Mouse (Mus musculus) gastrocnemius, adult 18-20 months (tissue): ENCODE measurements around the gene Vps29. TPM values are rescaled to one million over a fixed set of nuclear protein-coding genes. Genes with fewer than 3 reads are reported as not detected.

Source experiments
- DNase-seq: peaks from one replicate; pipeline ENCODE4 v3.0.0; 2021; ENCODE audit warnings: low spot score
- total RNA-seq, 2 experiments: library from RNA; stranded (reverse); gene quantifications; 2 replicates each; pipeline ENCODE4 v1.2.3; 2021

The Vps29 gene
- total RNA-seq, 2 experiments from 2014 or later, result 43.7 to 48.5 TPM

DNA sequence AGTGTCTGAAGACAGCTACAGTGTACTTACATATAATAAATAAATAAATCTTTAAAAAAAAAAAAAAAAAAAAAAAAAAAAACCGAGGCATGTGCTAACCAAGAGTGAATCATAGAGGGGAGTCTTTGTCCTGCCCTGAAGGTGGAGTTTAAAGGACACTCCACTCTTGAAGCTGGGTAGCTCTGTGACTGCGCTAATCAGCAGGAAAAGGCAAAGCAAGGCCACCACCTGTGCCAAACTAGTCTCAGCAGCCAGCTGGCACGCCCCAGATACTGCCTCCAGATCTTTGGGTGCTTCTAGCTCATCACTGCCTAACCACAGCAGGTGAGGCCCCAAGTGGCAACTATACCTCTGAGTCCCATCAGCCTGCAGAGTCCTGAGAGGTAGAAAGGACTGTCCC lies 19.5 kb upstream of the Vps29 start:
- no peak for DNase-seq

DNA sequence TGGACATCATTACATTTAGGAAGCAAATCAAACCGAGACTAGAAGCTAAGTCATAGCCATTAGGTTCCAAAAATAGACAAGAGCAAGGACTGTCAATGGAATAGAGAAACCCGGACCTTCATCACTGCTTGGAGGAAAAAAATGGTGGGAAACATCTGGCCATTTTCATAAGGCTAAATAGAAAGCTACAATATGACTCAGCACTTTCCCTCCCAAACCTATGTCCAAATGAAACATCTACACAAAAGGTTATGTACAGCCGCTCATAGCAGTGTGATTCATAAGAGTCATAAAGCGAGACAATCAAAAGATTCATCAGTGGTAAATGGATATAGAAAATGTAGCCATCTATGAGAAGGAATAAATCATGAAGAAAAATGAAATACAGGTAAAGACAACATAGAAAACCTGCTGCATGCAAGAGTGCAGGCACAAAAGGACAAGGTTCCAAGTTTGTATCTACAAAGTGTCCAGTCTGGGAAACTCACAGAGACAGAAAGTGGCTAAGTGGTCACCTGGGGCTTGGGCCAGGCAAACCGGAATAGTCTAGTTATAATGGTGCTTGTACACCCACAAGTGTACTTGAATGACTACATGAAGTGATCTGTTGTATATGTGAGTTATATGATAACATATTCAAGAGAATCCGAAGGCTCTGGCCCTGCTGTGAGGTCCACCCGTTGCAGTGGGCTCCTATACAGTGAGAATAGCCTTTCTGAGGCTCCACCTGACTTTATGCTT lies 17.4 kb upstream of the Vps29 start:
- no peak for DNase-seq

DNA sequence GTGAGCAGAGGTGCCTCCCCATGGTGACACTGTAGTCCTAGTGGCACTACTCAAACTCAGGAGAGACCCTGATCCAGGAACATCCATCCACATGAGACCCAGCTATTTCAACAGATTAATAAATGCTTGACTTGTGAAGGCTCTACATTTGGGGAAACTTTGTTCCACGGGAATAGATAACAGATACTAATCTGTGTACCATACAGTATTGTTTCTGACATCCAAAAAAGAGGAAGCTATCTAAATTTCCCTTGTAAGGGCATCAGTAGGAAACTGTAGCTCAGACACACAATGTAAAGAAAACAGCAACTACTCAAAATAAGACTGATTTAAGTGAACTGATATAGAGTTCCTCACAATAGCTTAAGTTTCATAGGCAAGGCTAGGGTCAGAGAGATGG lies 11.3 kb upstream of the Vps29 start:
- no peak for DNase-seq

DNA sequence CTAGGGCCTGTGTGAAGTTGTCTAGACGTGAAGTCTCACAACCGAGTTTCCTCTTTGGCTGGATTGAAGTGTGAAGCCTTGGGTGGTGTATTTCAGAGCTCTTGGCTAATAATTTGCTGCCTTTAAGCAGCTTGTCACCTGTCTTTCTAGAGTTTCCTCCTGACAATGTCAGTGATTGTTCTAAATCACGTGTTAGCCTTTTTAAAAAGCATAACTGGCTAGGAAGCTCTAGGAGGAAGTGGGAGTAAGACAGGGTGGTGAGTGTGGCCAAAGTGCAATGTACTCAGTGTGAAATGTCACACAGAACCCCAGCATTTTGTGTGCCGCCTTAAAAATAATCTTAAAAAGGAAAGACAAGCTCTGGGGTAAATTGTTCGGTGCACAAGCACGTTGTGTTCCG lies 10.4 kb upstream of the Vps29 start:
- DNase-seq, result no peak

DNA sequence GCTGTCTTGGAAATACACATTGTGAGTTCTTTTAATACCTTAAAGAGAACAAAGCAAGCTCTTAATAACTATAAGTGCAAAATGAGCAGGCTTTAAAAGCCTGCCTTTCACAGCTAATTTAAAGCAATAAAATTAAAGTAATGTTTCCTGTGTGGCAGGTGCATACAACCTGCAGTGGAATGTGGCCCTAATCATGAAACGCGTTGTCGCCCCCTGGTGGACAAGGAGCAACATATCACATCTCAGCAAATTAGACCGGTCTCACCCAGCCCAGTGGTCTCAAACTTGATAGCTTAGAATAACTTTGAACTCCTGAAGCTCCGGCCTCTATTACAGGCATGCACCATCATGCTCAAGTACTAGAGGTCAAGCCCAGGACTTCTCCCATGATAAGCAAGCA lies 9.9 kb upstream of the Vps29 start:
- DNase-seq, result peak; percentile 75

DNA sequence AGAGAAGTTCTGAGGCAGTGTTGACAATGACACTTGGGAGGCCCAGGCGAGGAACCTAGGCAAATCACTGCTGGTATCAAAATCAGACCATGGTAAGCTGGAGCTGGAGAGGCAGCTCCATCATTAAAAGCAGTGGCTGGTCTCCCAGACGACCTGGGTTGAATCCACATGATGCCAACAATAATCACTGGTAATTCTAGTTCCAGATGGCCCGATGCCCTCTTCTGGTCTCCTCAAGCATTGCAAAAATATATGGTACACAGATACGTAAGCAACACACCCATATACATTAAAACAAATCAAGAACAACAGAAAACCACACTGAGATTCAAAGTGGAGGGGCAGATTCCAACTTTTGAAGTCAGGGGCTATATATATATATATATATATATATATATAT lies 8.4 kb upstream of the Vps29 start:
- DNase-seq, result no peak

DNA sequence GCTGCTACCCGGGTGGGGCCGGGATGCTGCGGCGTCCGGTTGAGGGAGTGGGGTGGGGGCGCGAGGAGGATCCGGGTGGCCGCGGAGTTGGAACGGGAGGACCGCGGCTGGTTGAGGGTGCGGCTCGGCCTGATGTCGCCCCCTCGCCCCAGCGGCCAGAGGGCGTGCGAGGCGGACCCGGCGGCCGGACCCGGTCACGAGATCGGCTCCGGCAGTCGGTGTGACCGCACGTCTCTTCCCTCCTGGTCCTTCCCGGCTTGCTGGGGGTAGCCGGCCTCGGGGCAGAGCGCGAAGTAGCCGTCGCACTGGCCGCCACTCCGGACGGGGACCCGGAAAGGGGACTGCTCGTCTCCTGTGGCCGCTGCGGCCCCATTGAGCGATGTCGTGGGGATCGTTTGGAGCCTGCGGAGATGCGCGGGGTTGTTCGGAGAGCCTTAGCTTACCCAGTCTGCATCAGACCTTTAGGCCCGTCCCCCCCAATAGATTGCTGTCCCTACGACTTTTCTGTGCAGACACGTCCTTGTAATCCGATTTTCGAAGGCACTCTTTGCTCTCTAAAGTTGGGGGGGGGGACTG lies 411 bp downstream of the Vps29 start:
- no peak for DNase-seq

DNA sequence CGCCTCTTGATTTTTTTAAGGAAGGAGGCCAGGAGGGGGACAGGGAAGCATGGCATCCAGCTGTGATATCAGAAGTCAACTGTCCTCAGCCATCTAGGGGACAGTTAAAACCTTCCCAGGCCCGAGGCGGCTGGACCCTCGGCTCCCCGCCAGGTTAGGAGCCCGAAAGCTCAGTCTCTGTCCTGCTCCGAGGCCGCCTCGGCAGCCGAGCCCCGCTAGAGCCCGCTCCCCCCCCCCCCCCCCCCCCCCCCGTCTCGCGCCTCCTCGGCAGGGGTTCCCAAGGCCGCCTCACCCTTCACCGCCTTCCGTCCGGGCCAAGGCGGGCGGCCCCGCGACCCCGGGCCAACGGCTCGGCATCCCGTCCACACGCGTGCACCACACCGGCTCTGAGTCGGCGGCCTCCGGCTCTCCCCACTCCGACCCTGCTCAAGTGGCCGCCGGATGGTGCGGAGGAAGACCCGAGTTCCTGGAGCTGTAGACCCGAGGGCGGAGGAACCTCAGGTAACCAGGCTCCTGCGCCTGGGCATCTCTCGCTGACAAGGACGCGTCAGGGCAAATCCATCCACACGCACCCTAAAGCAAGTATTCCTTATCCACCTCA lies 17.5 kb downstream of the Vps29 start, which contains the start of gene Gpn3:
Gene Gpn3, plus strand, starts transcription at position 286 of the 601 bp plus-strand sequence.
- DNase-seq, result no peak

DNA sequence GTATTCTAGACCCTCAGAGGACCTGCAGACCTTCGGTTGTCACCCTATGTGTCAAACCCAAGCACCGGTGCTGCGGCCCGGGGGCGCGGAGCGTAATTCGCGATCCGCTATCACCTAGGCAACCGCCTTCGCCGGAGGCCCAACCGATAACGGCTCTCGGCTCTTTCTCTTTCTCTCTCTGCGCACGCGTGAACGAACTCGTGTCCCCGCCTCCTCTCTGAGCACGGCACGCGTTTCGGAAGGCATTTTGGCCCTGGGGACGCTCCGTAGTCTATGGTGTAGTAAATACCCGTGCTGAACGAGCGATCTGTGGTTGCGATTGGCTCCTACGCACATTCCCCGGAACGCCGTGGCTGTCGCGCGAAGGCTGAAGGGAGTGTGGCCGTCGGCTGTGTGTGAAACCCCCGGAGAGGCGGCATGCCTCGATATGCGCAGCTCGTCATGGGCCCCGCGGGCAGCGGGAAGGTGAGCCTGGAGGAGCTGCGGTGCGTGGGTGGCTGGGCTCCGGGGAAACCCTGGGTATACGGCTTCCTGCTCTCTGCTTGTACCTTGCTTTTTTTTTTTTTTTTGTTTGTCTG lies 18.1 kb downstream of the Vps29 start, which contains the start of gene Fam216a:
Gene Fam216a, minus strand, starts transcription at position 173 of the 578 bp plus-strand sequence.
- DNase-seq, result peak; percentile 100

DNA sequence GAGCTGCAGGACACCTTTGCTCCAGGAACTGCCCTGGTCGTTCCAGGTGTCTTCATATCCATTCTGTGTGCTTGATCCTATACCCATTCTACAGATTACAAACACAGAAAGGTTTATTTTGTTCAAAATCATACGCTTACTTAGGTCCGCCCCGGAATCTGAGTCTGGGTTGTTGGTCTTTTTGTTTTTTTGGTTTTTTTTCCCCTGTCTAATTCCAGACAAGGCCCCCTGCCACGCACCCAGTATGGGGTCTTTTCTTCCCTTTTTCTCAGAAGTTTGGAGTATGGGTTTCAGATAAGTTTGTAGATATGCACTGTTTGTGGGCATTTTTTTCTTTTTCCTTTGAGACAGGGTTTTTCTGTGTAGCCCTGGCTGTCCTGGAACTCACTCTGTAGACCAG lies 18.7 kb downstream of the Vps29 start:
- DNase-seq, result no peak

DNA sequence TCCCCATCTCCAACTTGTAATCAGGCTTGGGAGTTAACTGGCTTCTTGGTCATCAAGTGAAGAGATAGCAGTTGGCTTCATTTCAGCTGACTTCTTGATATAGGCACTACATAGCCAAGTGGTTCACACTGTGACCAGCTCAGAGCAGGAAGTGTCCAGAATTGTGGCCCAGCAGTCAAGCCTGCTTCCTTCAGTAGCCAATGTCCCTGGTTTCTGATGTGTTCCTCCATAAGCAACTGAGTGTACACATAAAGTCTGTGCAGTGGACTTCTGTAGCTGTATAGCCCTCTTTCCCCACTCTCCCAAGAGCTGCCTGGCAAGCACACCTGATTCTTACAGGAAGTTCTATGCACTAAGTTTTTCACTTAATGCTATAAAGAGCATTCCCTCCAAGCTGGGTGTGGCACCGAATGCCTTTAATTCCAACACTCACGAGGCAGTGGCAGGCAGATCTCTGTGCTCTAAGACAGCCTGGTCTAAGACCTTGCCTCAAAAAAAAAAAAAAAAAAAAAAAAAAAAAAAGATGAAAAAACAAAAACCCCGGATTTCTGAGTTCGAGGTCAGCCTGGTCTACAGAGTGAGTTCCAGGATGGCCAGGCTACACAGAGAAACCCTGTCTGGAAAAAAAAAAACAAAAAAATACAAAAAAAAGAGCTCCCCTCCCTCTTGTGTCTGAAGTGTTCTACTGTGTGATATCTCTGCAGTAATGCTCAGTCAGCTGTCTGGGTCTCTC lies 23.1 kb downstream of the Vps29 start:
- no peak for DNase-seq

DNA sequence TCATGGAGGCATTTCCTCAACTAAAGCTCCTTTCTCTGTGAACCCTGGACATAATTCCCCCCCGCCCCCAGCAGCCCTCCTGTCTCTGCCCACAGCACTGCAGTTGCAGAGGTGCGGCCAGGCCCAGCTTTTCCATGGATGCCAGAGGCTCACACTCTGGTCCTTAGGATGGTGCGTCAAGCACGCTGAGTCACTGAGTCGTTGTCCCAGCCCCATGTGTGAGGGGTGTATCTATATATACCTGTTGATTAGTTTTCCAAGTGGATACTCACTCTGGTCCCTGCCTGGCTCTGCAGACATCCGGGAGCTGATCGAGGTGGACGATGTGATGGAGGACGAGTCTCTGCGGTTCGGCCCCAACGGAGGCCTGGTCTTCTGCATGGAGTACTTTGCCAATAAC lies 24.0 kb downstream of the Vps29 start:
- no peak for DNase-seq

DNA sequence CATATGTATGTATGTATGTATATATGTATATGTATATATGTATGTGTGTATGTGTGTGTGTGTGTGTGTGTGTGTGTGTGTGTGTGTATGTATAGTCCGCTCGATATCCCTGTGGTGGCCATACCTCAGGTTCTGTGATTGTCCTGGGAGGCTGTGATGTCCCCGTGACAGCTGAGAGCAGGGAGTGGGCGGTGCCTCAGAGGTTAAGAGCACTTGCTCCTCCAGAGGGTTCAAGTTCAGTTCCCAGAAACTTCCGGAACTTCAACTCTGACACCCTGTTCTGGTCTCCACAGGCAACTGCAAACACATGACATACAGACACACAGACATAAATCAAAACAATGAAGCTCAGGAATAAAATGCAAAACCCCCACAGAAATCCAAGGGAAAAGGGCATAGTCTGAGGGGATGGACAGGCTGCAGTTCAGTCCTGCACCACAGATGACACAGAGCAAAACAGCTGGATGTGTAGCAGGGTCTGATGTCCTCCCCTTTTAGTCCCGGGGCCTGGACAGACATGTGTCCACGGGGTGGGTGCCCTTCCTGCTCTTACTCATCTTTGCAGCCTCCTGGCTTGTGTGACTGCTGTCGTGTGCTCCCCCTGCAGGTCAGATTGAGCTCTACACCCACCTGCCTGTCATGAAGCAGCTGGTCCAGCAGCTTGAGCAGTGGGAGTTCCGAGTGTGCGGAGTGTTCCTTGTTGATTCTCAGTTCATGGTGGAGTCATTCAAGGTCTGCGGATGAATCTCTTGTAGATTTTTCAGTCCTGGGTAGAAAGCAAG lies 25.4 kb downstream of the Vps29 start:
- DNase-seq, result peak; percentile 79

DNA sequence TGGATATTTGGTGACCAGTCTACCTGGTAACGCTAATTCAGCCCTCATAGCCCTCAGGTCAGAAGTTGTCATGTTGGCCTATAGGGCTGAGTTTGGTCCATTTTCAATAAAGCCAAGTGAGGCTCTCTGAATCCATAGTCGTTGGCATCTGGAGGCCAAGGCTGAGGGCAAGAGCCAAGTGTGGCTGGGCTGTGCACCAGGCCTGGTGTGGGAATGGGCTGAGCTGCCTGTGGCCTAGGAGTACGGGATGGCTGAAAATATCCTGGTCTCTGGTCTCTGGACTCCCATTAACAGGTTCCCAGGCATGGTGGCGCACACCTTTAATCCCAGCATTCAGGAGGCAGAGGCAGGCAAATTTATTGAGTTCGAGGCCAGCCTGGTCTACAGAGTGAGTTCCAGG lies 35.8 kb downstream of the Vps29 start:
- no peak for DNase-seq

DNA sequence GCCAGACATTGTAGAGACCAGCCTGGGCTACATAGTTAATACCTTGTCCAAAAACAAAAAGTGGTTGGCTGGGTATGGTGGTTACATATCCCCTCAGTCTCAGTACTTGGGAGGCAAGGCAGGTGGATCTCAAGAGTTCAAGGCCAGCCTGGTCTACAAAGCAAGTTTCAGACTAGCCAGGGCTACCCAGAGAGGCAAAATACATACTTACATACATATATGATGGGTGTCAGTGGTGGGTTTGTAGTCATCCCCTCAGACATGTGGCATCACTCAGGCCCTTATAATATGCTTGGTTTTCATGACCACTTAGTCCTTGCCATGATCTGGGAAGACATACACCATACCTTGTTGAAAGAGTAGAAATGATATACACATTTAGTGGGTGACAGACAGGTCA lies 36.5 kb downstream of the Vps29 start:
- no peak for DNase-seq

DNA sequence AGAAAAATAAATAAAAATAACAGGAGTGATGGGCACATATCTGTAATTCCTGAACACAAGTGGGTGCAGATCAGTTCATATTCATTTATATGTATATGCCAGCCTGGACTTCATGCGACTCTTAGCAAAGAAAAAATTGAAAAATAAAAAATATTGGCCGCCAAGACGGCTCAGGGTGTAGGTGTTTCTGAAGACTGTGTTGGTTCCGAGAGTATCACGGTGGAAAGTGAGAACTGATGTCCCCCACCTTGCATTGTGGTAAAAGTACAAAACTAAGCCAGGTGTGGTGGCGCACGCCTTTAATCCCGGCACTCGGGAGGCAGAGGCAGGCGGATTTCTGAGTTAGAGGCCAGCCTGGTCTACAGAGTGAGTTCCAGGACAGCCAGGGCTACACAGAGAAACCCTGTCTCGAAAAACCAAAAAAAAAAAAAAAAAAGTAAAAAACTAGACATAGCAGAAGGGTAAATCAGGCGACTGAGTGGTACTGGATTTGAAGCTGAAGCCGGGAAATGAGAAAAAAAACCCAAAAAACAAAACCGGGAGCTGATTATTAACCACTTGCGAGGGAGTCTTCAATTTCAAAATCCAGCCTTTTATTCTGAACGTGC lies 37.1 kb downstream of the Vps29 start:
- DNase-seq, result no peak

DNA sequence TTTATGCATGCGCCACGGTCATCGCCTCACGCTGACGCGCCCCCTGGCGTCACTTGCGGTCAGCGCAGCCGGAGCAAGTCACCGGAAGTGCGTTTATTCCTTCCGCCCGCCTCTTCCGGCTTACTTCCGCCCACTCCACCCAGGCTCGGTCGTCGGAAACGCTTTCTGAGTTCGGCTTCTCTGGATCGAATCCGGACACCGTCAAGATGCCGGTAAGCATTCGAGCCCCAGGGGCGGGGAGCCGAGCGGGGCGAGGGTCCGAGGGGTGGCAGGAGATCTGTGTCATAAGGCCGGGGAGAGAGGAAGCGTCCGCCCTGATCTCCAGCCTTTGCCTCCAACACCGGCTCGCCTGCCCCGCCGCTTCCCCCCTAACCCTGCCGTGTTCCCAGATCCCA lies 37.6 kb downstream of the Vps29 start, which contains the start of gene Arpc3:
Gene Arpc3, plus strand, starts transcription at position 93 of the 395 bp plus-strand sequence.
- peak; percentile 90 for DNase-seq

DNA sequence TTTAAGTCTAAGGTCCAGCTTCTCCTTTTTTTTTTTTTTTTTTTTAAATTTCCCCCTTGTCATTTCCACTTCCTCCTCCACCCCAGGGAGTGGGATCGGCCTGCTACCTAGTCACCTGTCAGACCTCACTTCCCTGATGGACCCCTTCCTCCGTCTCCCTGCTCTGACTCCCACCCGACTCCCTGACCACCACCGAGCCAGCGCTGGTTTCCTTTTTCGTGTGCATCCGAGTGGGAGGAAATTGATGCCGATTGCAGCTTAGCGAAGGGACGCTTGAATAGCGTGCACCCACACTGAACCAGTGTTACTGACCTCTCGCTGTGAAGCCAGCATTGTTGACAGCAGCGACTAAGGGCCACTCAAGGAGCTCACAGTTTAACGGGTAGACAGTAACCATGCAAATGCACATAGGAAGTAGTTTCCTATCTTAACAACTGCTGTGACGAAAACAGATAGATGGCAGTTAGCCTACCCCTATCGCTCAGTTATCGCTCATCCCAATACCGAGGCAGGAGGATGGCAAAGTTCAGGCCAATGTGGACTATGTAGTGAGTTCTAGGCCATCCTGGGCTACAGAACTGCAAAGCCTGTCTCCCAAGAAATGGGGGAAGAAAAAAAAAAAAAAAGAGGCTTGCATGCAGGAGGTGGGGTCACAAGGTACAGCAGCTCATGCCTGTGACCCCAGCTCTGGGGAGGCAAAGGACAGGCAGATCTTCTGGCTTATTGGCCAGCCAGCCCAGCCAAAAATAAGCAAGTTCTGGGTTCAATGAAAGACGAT lies 38.2 kb downstream of the Vps29 start:
- no peak for DNase-seq

DNA sequence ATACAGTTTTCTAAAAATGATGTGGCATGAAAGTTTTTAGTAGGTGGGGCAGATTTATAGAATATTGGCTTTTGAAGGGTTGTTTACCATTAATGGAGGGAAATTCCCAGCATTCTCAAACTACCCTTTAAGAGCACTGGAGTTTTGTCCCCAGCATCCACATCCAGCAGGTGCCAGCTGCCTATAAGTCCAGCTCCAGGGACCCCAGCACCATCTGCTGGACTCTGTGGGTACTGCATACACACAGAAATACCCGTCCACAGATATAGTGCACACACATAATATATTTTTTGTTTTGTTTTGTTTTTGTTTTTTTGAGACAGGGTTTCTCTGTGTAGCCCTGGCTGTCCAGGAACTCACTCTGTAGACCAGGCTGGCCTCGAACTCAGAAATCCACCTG lies 39.7 kb downstream of the Vps29 start:
- DNase-seq, result peak; percentile 72

DNA sequence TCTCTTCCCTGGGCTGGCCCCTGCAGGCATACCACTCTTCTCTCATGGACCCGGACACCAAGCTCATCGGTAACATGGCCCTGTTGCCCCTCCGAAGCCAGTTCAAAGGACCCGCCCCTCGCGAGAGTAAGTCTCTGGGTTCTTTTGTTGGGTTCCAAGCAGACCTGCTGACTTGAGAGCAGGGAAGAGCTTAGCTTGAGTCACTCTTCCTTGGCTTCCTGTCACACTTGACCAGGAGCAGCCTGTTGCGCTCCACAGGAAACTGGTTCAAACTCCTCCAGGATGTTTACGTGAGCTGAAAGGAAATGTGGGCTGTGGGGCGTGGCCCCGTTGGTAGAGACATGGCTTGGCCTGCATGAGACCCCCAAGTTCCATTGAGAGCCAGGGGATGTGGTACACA lies 42.6 kb downstream of the Vps29 start:
- no peak for DNase-seq
